Comparison of ENCODE assay signal across 10 mouse cellular contexts in genomic region chr16:66190801-66191200, GRCm38 (mm10).
DNase-seq lines count a peak whose midpoint lies in the region; ATAC-seq and TF ChIP-seq lines count a peak whose summit lies in the region.
"Had no signal": no experiment of that assay in that cellular context is flagged by ENCODE, and none has a peak within 500 bp of the region (broad histone marks: within the 10 kb centered on the region; RNA-seq: fewer than 3 reads in every experiment).

No protein-coding gene starts in this region.

- TF ChIP-seq CTCF in lung, postnatal 0 days (IDR thresholded peaks at IDR 0.05): peak; percentile 62

- H3K4me2 ChIP-seq in forebrain, embryonic 14.5 days (ENCODE audit: low read length): no peak overlapping the region
- no peak overlapping the region for H3K4me2 ChIP-seq in forebrain, embryonic 16.5 days (ENCODE audit: low read length)
- H3K4me2 ChIP-seq in lung, postnatal 0 days (replicated peaks; ENCODE audit: low read depth, low read length): no peak overlapping the region
- H3K4me2 ChIP-seq: heart, embryonic 13.5 days; midbrain, embryonic 12.5 days had no signal

- H3K36me3 ChIP-seq in forebrain, embryonic 14.5 days (ENCODE audit: control insufficient read depth, insufficient read depth, low read length): no peaks in the 10 kb centered on the region
- no peaks in the 10 kb centered on the region for H3K36me3 ChIP-seq in forebrain, embryonic 16.5 days (ENCODE audit: control insufficient read depth, insufficient read depth)
- no peaks in the 10 kb centered on the region for H3K36me3 ChIP-seq in lung, postnatal 0 days (ENCODE audit: insufficient read depth, low read length)
- H3K36me3 ChIP-seq: heart, embryonic 13.5 days; midbrain, embryonic 12.5 days had no signal

- H3K4me1 ChIP-seq in forebrain, embryonic 14.5 days (ENCODE audit: control insufficient read depth, insufficient read depth, low read length): no peaks in the 10 kb centered on the region
- no peaks in the 10 kb centered on the region for H3K4me1 ChIP-seq in forebrain, embryonic 16.5 days (replicated peaks; ENCODE audit: control insufficient read depth, insufficient read depth, low read length)
- no peaks in the 10 kb centered on the region for H3K4me1 ChIP-seq in lung, postnatal 0 days (ENCODE audit: insufficient read depth, low read depth, low read length)
- H3K4me1 ChIP-seq: heart, embryonic 13.5 days; midbrain, embryonic 12.5 days had no signal

- no peak overlapping the region for H3K27ac ChIP-seq in forebrain, embryonic 14.5 days (ENCODE audit: low read depth, low read length)
- H3K27ac ChIP-seq in forebrain, embryonic 16.5 days (ENCODE audit: low read length): no peak overlapping the region
- no peak overlapping the region for H3K27ac ChIP-seq in lung, postnatal 0 days (ENCODE audit: low read length)
- H3K27ac ChIP-seq: heart, embryonic 13.5 days; midbrain, embryonic 12.5 days had no signal

- no peaks in the 10 kb centered on the region for H3K27me3 ChIP-seq in forebrain, embryonic 14.5 days (replicated peaks; ENCODE audit: control insufficient read depth, insufficient read depth, low read length)
- H3K27me3 ChIP-seq in forebrain, embryonic 16.5 days (replicated peaks; ENCODE audit: control insufficient read depth, insufficient read depth, low read length): no peaks in the 10 kb centered on the region
- H3K27me3 ChIP-seq in lung, postnatal 0 days (replicated peaks; ENCODE audit: insufficient read depth, low read length): no peaks in the 10 kb centered on the region
- H3K27me3 ChIP-seq: heart, embryonic 13.5 days; midbrain, embryonic 12.5 days had no signal

- H3K9me3 ChIP-seq in forebrain, embryonic 14.5 days (replicated peaks; ENCODE audit: control insufficient read depth, low read length): no peaks in the 10 kb centered on the region
- no peaks in the 10 kb centered on the region for H3K9me3 ChIP-seq in forebrain, embryonic 16.5 days (ENCODE audit: control insufficient read depth, low read length)
- H3K9me3 ChIP-seq in lung, postnatal 0 days (ENCODE audit: low read length): no peaks in the 10 kb centered on the region
- H3K9me3 ChIP-seq: heart, embryonic 13.5 days; midbrain, embryonic 12.5 days had no signal

- DNase-seq in forebrain, embryonic 14.5 days (ENCODE audit: low spot score): peak; percentile 72
- peak; percentile 30 for DNase-seq in lung, postnatal 0 days (ENCODE audit: low spot score)
- DNase-seq in lung, adult 18-20 months: no peak
- peak; percentile 33 for DNase-seq in cerebellum, adult 9-10 months
- DNase-seq in left cerebral cortex, postnatal 25 days (ENCODE audit: low spot score in 2 of 2): peak; percentile 46
- no peak for DNase-seq in T-cell, adult 2 months (ENCODE audit: low spot score)

- ATAC-seq in forebrain, embryonic 14.5 days: no peak
- no peak for ATAC-seq in forebrain, embryonic 16.5 days
- no peak for ATAC-seq in lung, postnatal 0 days
- ATAC-seq in erythroid progenitor cell, adult 5-6 weeks (replicated peaks; ENCODE audit: low FRiP score, poor library complexity, severe bottlenecking): no peak

- H3K4me3 ChIP-seq in forebrain, embryonic 14.5 days (ENCODE audit: low read depth, low read length): no peak overlapping the region
- H3K4me3 ChIP-seq in forebrain, embryonic 16.5 days (replicated peaks; ENCODE audit: low read length): no peak overlapping the region
- no peak overlapping the region for H3K4me3 ChIP-seq in lung, postnatal 0 days (ENCODE audit: low read depth, low read length)
- H3K4me3 ChIP-seq: heart, embryonic 13.5 days; midbrain, embryonic 12.5 days had no signal

- no peak for TF ChIP-seq EP300 in lung, postnatal 0 days (IDR thresholded peaks at IDR 0.05)

- 33% methylated on average over 2 of the region's 2 CpGs for WGBS in forebrain, embryonic 14.5 days
- WGBS in forebrain, embryonic 16.5 days: 38% methylated on average over 2 of the region's 2 CpGs
- 25% methylated on average over 2 of the region's 2 CpGs for WGBS in lung, postnatal 0 days

- intact Hi-C loops in left cerebral cortex, postnatal 25 days (cut with DNase I): no loop called here

- no peak overlapping the region for H3K9ac ChIP-seq in forebrain, embryonic 14.5 days (ENCODE audit: low read length)
- H3K9ac ChIP-seq in forebrain, embryonic 16.5 days (replicated peaks; ENCODE audit: low read depth, low read length): no peak overlapping the region
- no peak overlapping the region for H3K9ac ChIP-seq in lung, postnatal 0 days (replicated peaks; ENCODE audit: low read depth)
- H3K9ac ChIP-seq: heart, embryonic 13.5 days; midbrain, embryonic 12.5 days had no signal

Comparison
In these comparisons a context has a peak if more than half of its experiments do, and no peak if none do; other contexts are left out.
1. DNase-seq: peak in forebrain, embryonic 14.5 days (single experiment), lung, postnatal 0 days (single experiment), cerebellum, adult 9-10 months (single experiment) and left cerebral cortex, postnatal 25 days (2 of 2); none in lung, adult 18-20 months (0 of 2) and T-cell, adult 2 months (single experiment).